ENCODE assay signal across 9 mouse cellular contexts in the genomic region with DNA sequence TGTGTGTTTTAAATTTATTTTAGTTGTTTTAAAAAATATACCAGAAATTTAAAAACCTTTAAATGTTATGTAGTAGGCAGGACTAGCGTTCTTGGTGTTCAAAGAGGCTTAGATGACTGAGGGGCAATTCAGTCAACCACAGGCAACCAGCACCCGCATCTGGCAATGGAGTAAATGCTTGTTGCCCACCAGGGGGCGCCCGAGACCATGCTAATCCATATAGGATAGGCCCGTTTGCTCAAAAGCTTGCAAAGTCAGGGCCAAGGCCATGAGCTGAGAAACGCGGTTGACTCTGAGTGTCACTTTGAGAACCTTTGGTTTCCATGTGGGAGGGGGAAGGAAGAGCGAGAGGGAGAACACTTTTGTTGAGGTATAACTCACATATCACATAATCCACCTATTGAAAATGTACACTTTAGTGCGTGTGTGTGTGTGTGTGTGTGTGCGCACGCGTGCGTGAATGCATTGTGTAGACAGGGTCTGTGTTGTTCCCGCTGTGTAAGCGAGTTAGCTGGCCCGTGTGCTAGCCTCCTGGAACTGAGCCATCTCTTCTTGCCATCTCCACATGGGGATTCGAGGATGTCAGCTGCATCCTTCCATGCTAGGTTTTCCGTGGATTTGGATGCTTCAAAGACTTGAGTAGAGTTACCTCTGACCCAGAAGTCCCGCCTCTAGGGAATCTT. TPM values are rescaled to one million over a fixed set of nuclear protein-coding genes. Genes with fewer than 3 reads are reported as not detected.
A peak's percentile ranks its signal among the peaks of the same experiment; 100 is the strongest.
DNase-seq lines count a peak whose midpoint lies in the region; ATAC-seq and TF ChIP-seq lines count a peak whose summit lies in the region.
"Had no signal": no experiment of that assay in that cellular context is flagged by ENCODE, and none has a peak within 500 bp of the region (broad histone marks: within the 10 kb centered on the region; RNA-seq: fewer than 3 reads in every experiment).

No protein-coding gene starts in this region.

- H3K4me3 ChIP-seq in left cerebral cortex, adult 2 months, result no peak overlapping the region
- H3K4me3 ChIP-seq: myocyte had no signal

- no peak overlapping the region for H3K27ac ChIP-seq in left cerebral cortex, adult 2 months

- DNase-seq in WW6 (ENCODE audit: low read depth, low spot score), result peak; percentile 74
- DNase-seq in cerebellum, postnatal 25 days, result peak; percentile 90 to 97
- peak; percentile 85 to 91 for DNase-seq in frontal cortex, postnatal 25 days (ENCODE audit: low spot score in 2 of 2)
- peak; percentile 80 for DNase-seq in hindlimb bud, embryonic 11.5 days (ENCODE audit: extremely low spot score, low read depth, low spot score)
- DNase-seq in left cerebral cortex, adult 2 months (ENCODE audit: extremely low spot score in 1 of 2, low spot score in 2 of 2), result peak; percentile 85 to 89
- peak; percentile 90 to 96 for DNase-seq in right cerebral cortex, postnatal 10 days (ENCODE audit: low spot score in 2 of 2)
- DNase-seq in urinary bladder, postnatal 10 days (ENCODE audit: low spot score), result peak; percentile 85

- peak; percentile 98 for ATAC-seq in megakaryocyte progenitor cell, adult 5-6 weeks (replicated peaks; ENCODE audit: poor library complexity)

- TF ChIP-seq CTCF in left cerebral cortex, adult 2 months (IDR thresholded peaks at IDR 0.05), result peak; percentile 90

- intact Hi-C loops in left cerebral cortex, adult 2 months (cut with DNase I), result loop anchor here (1.0 to 5.0 kb wide), 4 partner anchors 151 to 292 kb away; no protein-coding TSS in a partner anchor

RNA-seq across cellular contexts. Expression of gene Slc25a33, which starts 32.8 kb away (rescaled TPM):
- total RNA-seq in left cerebral cortex, adult 2 months (2021), result 10 to 100 TPM; 25.9 to 30.2 TPM
- 4.9 and 8.6 TPM in 2 replicates for total RNA-seq in megakaryocyte progenitor cell, adult 5-6 weeks (2015)
- 3.8 and 6.2 TPM in 2 replicates for total RNA-seq in megakaryocyte progenitor cell, adult 5-6 weeks (2017)
